Mouse (Mus musculus): ENCODE measurements at regions not wholly inside any gene's neighbourhood (a gene's known extent, or its start where the extent isn't known, plus 50 kb on each side); places are given as distances from the start of the nearest gene placed in this dataset.
A peak's percentile ranks its signal among the peaks of the same experiment; 100 is the strongest.

GRCm38 (mm10) chr15:96183069-96183468, 104.2 kb upstream of the Arid2 start:
- DNase-seq (ENCODE audit: low read depth, low spot score): no peak

- DNase-seq (ENCODE audit: low read depth, low spot score): peak; percentile 61
Observed at GRCm38 (mm10) chr15:96184666-96185065, 102.7 kb upstream of the Arid2 start.

GRCm38 (mm10) chr15:96185429-96185828, 101.9 kb upstream of the Arid2 start:
- no peak for DNase-seq (ENCODE audit: low read depth, low spot score)

- DNase-seq (ENCODE audit: low read depth, low spot score): no peak
Observed at GRCm38 (mm10) chr15:96185901-96186300, 101.4 kb upstream of the Arid2 start.

GRCm38 (mm10) chr15:96189551-96189950, 97.8 kb upstream of the Arid2 start:
- no peak for DNase-seq (ENCODE audit: low read depth, low spot score)

GRCm38 (mm10) chr15:96197413-96197812, 89.9 kb upstream of the Arid2 start:
- no peak for DNase-seq (ENCODE audit: low read depth, low spot score)

- peak; percentile 56 for DNase-seq (ENCODE audit: low read depth, low spot score)
Observed at GRCm38 (mm10) chr15:96197932-96198331, 89.4 kb upstream of the Arid2 start.

- no peak for DNase-seq (ENCODE audit: low read depth, low spot score)
Observed at GRCm38 (mm10) chr15:96201273-96201672, 86.0 kb upstream of the Arid2 start.

GRCm38 (mm10) chr15:96201701-96202460, 85.4 kb upstream of the Arid2 start:
- no peak for DNase-seq (ENCODE audit: low read depth, low spot score)

GRCm38 (mm10) chr15:96204187-96204586, 83.1 kb upstream of the Arid2 start:
- DNase-seq (ENCODE audit: low read depth, low spot score): no peak

- DNase-seq (ENCODE audit: low read depth, low spot score): no peak
Observed at GRCm38 (mm10) chr15:96204623-96205022, 82.7 kb upstream of the Arid2 start.

- peak; percentile 79 for DNase-seq (ENCODE audit: low read depth, low spot score)
Observed at GRCm38 (mm10) chr15:96210721-96211400, 76.5 kb upstream of the Arid2 start.

- DNase-seq (ENCODE audit: low read depth, low spot score): peak; percentile 33
Observed at GRCm38 (mm10) chr15:96213541-96214312, 73.6 kb upstream of the Arid2 start.

- peak; percentile 63 for DNase-seq (ENCODE audit: low read depth, low spot score)
Observed at GRCm38 (mm10) chr15:96217896-96218295, 69.4 kb upstream of the Arid2 start.

- no peak for DNase-seq (ENCODE audit: low read depth, low spot score)
Observed at GRCm38 (mm10) chr15:96219746-96220145, 67.6 kb upstream of the Arid2 start.

- DNase-seq (ENCODE audit: low read depth, low spot score): no peak
Observed at GRCm38 (mm10) chr15:96231969-96232368, 55.3 kb upstream of the Arid2 start.

GRCm38 (mm10) chr15:96233113-96233512, 54.2 kb upstream of the Arid2 start:
- no peak for DNase-seq (ENCODE audit: low read depth, low spot score)

- DNase-seq (ENCODE audit: low read depth, low spot score): peak; percentile 89
Observed at GRCm38 (mm10) chr15:96234783-96235182, 52.5 kb upstream of the Arid2 start.

All from ZHBTc4 (cell line).